Mouse (Mus musculus) c-Kit-positive CD71-positive TER-119-negative erythroid progenitor cells, embryonic 14.5 days (primary cell): ENCODE measurements around the gene Amz1.
A peak's percentile ranks its signal among the peaks of the same experiment; 100 is the strongest.

ENCODE experiments used
- DNase-seq: peaks from one replicate; pipeline ENCODE4 v3.0.0-alpha.2; 2013; ENCODE audit warnings: low read depth

The Amz1 gene

DNA sequence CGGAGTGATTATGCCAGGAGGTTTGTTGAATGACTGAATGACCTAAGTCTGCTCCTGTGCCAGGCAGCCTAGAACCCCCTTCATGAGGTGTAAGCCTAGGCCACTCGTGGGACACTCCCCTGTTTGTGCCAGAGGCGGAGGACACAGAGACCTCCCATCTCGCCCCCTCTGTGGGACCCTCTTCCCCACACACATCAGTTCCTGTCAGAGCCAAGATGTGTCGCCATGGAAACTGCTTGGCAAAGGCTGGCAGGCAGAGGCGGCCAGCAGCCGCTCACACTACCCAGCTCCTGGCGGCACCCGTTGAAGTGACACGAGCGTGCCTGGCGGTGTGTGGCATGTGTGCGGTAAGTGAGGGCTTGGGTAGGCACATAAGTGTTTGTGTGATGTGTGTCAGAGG, at the start of gene Amz1:
Gene Amz1 (plus strand): TSS at position 306 of the 400 bp plus-strand sequence.
- no peak for DNase-seq

DNA sequence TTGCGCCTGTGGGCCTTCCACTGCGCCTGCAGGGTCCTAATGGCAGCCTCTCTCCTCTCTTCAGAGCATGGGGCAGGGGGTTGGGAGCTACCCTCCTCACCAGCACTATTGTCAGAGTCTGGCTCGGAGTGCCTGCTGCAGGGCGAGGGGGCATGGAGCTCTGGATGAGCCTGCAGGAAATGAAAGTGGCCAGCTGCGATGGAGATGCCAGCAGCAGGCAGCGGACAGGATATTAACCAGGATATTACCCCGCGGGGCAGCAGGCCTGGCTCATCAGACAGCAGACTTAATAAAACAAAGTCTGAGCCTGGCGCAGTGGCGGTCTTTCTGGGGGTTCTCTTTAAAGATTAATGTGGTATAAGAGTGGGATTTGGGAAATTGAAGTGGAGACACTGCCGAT, 48.8 kb upstream of the Amz1 start:
- no peak for DNase-seq

DNA sequence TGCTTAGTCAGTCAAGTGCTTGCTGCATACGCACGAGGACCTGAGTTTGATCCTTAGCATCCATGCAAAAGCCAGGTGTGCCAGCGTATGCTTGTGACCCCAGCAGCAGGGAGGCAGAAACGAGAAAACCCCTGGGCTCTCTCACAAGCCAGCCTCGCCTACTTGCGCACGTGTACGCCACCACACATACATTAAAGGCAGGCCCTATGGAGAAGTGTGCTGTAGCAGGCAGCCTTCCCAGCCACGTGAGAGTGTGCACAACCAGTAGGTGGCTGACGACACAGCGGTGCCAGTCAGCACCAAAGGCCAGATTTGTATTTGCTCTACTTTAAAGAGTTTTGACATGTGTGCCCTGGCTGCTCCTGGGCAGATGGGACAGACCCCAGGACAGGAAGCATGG, 48.3 kb upstream of the Amz1 start:
- DNase-seq: no peak

DNA sequence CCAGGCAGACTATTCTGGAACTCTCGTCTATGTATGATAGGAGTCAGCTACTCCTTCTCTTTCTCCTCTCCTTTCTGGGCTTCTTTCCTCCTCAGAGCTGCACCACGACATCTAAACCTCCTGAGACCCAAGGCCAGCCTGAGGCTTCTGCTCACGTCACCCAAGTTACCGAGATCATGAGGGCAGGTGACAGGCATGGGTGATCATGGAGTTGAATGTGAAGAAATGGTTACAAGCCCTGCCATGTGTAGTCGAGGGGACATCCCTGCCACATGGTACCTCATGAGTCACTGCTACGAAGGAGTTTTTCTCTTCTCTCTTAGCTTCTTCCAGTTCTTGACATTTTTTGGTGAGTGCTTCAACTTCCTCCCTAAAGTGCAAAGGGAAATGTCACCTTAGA, 46.8 kb upstream of the Amz1 start:
- DNase-seq: no peak

GRCm38 (mm10) chr5:140680051-140680450, 43.9 kb upstream of the Amz1 start:
- no peak for DNase-seq

- DNase-seq: no peak
Measured at GRCm38 (mm10) chr5:140680950-140681349, 43.0 kb upstream of the Amz1 start.

DNA sequence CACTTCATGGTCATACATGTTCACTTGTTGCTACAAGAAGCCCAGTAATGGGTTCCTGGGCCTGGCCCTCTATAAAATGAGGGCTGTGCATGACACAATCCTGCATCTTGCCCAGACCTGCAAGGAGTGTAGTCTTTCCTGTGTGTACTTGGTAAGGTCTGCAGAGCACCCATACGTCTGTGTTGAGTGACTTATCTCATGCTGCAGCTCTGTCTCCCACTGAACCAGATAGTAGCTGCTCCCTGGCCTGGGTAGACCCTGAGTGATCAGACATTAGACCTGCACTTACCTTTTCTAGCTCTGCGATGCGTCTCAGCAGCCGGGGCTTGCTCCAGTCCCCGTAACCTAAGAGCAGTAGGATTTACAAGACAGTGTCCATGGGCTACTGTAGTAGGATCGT, 41.8 kb upstream of the Amz1 start:
- no peak for DNase-seq

GRCm38 (mm10) chr5:140684343-140685148, 39.4 kb upstream of the Amz1 start:
- peak; percentile 28 for DNase-seq

- no peak for DNase-seq
Measured at GRCm38 (mm10) chr5:140688434-140688833, 35.5 kb upstream of the Amz1 start.

- DNase-seq: no peak
Measured at GRCm38 (mm10) chr5:140695987-140696386, 27.9 kb upstream of the Amz1 start.

DNA sequence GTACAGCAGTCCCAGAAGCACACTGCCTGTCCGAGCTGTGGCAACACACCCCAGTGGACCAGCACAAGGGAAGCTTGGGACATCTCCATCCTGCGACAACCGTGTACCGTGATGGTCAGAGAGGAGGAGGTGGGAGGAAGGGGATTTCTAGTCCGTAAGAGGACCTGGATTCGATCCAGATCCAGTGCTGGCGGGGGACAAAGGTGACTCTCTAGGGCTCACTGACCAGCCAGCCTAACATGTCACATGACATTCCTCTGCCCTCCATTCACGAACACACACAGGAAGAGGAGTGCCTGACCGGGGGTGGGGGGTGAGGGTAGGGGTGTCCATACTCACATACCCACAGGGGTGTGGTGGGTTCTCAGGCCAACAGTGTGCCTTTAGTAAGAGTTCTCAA, 24.2 kb upstream of the Amz1 start:
- no peak for DNase-seq

- no peak for DNase-seq
Measured at GRCm38 (mm10) chr5:140701661-140702060, 22.3 kb upstream of the Amz1 start.

DNA sequence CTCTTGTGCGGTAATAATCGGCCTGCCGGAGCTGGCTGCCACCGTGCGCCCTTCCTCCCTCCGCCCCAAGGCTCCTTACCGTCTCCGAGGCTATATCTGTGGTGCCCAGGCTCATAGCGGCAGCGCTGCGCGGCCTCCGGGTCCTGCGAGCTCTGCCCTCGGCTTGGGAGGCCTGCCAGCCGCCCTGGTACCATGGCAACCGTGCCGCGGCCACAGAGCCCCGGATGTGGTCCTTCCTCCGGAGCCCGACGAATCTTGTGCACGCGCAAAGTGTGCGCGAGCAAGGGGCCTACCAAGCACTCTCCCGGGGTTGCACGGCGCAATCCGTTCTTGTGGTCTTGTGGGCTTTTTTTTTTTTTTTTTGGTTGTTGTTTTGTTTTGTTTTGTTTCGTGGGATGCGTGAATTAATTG, 21.8 kb upstream of the Amz1 start, which contains the start of gene Iqce:
Gene Iqce (minus strand): TSS at position 276 of the 411 bp plus-strand sequence.
- peak; percentile 81 for DNase-seq

GRCm38 (mm10) chr5:140702618-140703175, 21.2 kb upstream of the Amz1 start:
- DNase-seq: peak; percentile 10

DNA sequence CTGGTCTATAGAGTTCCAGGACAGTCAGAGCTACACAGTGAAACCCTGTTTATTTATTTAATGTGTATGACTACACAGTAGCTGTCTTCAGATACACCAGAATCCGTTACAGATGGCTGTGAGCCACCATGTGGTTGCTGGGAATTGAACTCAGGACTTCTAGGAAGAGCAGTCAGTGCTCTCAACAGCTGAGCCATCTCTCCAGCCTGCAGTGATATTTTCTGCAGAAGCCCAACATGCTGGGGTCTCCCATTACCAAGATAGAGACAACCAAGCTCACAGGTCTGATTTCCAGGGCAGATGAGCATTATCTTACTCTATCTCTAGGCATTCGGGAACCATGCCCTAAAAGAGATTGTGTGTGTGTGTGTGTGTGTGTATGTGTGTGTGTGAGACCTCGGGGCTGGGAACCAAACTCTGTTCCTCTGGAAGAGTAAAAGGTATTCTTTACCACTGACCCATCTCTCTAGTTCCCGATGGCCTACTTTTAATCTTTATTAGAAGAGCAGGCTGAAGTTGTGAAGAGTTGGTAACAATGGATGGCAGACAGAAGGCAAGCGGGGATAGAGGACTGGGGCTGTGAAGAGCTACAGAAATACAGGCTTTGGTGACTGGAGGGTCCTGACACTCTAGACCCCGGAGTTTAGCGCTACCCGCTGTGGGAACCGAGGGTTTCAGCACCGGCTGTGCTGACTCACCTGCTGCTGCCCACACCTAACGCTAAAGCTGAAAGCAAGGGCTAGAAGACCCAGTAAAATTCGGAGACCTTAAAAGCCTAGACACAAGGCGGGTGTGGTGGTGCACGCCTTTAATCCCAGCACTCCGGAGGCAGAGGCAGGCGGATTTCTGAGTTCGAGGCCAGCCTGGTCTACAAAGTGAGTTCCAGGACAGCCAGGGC, 20.2 kb upstream of the Amz1 start:
- peak; percentile 21 for DNase-seq

DNA sequence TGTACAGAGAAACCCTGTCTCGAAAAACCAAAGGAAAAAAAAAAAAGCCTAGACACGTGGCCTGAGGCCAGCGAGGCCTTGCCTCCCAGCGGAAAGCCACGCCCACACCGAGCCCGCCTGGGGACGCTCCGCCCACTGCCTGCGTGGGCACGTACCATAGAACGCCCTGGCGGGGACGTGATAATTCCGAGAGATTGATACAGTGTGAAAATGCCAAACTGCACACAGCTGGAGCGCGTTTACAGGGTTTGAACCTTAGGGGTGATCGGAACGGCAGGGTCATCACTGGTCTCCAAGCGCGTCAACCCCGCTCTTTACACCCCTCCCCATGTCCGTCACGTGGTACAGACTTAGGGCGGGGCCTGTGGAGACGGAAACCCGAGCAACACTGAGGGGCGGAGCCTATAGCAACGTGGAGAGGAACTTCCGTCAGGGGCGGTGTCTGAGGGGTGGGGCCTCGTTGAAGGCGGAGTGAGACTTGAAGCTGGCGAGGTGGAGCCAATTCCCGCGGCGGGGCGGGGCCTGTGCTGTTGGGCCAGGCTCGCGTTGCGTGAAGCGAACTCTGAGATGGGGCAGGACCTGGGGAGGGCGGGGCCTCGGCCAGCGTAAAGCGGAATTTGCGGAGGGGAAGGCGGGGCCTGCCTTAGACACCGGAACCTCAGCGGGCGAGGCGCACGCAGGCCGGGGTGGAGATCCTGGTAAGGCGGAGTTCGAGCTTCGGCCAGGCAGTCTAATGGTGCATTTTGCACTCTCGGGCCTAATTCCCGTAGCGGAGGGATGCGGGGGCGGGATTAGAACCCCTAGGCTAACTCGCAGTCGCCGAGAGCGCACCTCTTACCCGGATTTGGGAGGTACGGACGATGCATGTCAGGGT, 19.3 kb upstream of the Amz1 start, which contains the start of gene Brat1:
Gene Brat1 (plus strand): TSS at position 634 of the 874 bp plus-strand sequence.
- peak; percentile 100 for DNase-seq

GRCm38 (mm10) chr5:140705501-140706171, 18.3 kb upstream of the Amz1 start:
- DNase-seq: peak; percentile 11

- DNase-seq: no peak
Measured at GRCm38 (mm10) chr5:140710315-140710714, 13.6 kb upstream of the Amz1 start.

GRCm38 (mm10) chr5:140711040-140711439, 12.9 kb upstream of the Amz1 start:
- no peak for DNase-seq

GRCm38 (mm10) chr5:140720773-140721172, 3.2 kb upstream of the Amz1 start:
- no peak for DNase-seq

- no peak for DNase-seq
Measured at GRCm38 (mm10) chr5:140722121-140722520, 1.8 kb upstream of the Amz1 start.
